Mouse (Mus musculus): ENCODE measurements around the gene Psors1c2.

DNA sequence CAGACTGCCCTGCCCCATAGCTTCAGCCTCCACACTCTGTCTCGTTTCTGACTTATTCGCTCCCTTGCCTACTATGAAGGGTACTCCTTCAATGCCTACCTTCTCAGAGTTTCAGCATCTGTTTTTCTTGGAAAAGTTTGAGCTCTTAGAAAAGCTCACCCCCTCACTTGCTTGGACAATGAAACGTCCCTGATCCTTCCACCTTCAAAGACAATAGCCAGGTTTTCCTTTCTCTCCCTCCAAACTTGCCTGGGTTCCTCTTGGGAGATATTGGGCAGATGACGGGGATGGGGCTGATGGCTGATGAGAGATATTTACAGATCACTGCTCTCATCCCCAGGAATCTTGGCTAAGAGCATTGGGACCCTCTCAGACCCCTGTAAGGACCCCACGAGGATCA, 21.3 kb downstream of the Psors1c2 start:
- TF ChIP-seq GATA1 (IDR thresholded peaks at IDR 0.05; ENCODE audit: borderline replicate concordance, low read length) (no peak), FLI1 (IDR thresholded peaks at IDR 0.05; ENCODE audit: low read length) (no peak)

Measured in megakaryocyte, embryonic 14.5 days (primary cell).